Mouse (Mus musculus) NIH3T3 (cell line): Measurements from ENCODE around the gene Gm10803.
A peak's percentile ranks its signal among the peaks of the same experiment; 100 is the strongest.
"Not testable (repeated sequence)": the region's sequence is repeated elsewhere in the genome, so short reads cannot be mapped to it uniquely, and the experiment has no call there.

ENCODE experiments used
- DNase-seq: peaks from one replicate; pipeline ENCODE4 v3.0.0-alpha.2; 2012; ENCODE audit warnings: low read depth

The Gm10803 gene

GRCm38 (mm10) chr2:93560268-93560667 is at the start of gene Gm10803:
Gene Gm10803, plus strand, starts transcription at chr2:93560568.
- DNase-seq, result not testable (repeated sequence)

GRCm38 (mm10) chr2:93510839-93511238 is 49.5 kb upstream of the Gm10803 start:
- DNase-seq, result no peak

GRCm38 (mm10) chr2:93512130-93512529 is 48.2 kb upstream of the Gm10803 start:
- no peak for DNase-seq

GRCm38 (mm10) chr2:93515246-93515645 is 45.1 kb upstream of the Gm10803 start:
- no peak for DNase-seq

- DNase-seq, result no peak
Measured at GRCm38 (mm10) chr2:93521042-93521441, 39.3 kb upstream of the Gm10803 start.

GRCm38 (mm10) chr2:93521571-93521970 is 38.8 kb upstream of the Gm10803 start:
- no peak for DNase-seq

GRCm38 (mm10) chr2:93522005-93522404 is 38.4 kb upstream of the Gm10803 start:
- no peak for DNase-seq

- no peak for DNase-seq
Measured at GRCm38 (mm10) chr2:93525033-93525762, 35.2 kb upstream of the Gm10803 start.

- DNase-seq, result no peak
Measured at GRCm38 (mm10) chr2:93529602-93530001, 30.8 kb upstream of the Gm10803 start.

GRCm38 (mm10) chr2:93533891-93534290 is 26.5 kb upstream of the Gm10803 start:
- no peak for DNase-seq

- DNase-seq, result no peak
Measured at GRCm38 (mm10) chr2:93537385-93537967, 22.9 kb upstream of the Gm10803 start.

GRCm38 (mm10) chr2:93538140-93538539 is 22.2 kb upstream of the Gm10803 start:
- no peak for DNase-seq

- no peak for DNase-seq
Measured at GRCm38 (mm10) chr2:93541771-93542170, 18.6 kb upstream of the Gm10803 start.

- no peak for DNase-seq
Measured at GRCm38 (mm10) chr2:93552676-93553521, 7.5 kb upstream of the Gm10803 start.

GRCm38 (mm10) chr2:93553905-93554304 is 6.5 kb upstream of the Gm10803 start:
- no peak for DNase-seq

GRCm38 (mm10) chr2:93565647-93566046 is 5.3 kb downstream of the Gm10803 start:
- DNase-seq, result no peak

GRCm38 (mm10) chr2:93567675-93568074 is 7.3 kb downstream of the Gm10803 start:
- DNase-seq, result peak; percentile 9

GRCm38 (mm10) chr2:93572565-93572964 is 12.2 kb downstream of the Gm10803 start:
- peak; percentile 13 for DNase-seq

GRCm38 (mm10) chr2:93581271-93581670 is 20.9 kb downstream of the Gm10803 start:
- no peak for DNase-seq

GRCm38 (mm10) chr2:93585821-93586220 is 25.5 kb downstream of the Gm10803 start:
- DNase-seq, result no peak

GRCm38 (mm10) chr2:93587446-93587845 is 27.1 kb downstream of the Gm10803 start:
- DNase-seq, result no peak

- no peak for DNase-seq
Measured at GRCm38 (mm10) chr2:93589875-93590274, 29.5 kb downstream of the Gm10803 start.

- DNase-seq, result no peak
Measured at GRCm38 (mm10) chr2:93591706-93592105, 31.3 kb downstream of the Gm10803 start.
